Mouse (Mus musculus) frontal cortex, postnatal 25 days (tissue): Measurements from ENCODE around the gene Sema4f.

ENCODE experiments used
- DNase-seq, 2 experiments: peaks; one replicate each; pipeline ENCODE4 v3.0.0; 2022; ENCODE audit warnings: low spot score in 2 of 2

The Sema4f gene

DNA sequence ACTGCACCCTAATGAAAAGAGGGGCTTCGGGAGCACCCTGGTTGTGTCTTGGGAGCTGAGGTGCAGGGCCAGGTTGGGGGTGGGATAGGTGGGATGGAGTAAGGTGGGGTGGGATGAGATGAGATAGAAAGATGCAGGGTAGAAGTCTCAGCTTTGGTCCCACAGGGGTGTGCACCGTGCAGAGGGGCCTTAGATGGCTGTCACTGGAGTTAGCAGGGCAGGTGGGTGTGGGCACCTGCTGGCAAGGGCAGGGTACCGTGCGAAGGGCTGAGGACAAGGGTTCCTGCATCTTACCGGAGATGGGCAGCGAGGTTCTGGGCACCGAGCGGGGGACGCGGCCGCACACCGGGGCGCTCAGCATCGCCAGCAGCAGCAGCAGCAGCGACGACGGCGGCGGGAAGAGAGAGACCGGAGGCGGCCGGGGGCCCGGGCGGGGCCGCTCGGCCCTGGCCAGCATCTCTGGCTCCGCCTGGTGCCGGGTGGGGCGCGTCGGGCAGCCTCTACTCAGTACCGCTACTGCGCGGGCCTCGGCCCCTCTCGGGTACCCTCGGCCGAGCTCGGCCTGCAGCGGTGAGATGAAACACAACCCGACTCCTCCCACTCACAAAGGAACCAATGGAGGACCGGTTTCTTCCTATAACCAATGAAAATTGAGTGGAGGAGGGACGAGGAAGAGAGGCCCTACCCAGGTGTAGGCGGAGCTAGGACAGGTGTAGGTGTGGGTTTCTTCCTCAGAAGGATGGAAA, at the start of gene Sema4f:
Gene Sema4f (minus strand): TSS at position 603 of the 746 bp plus-strand sequence.
- peak; percentile 39 to 65 for DNase-seq

DNA sequence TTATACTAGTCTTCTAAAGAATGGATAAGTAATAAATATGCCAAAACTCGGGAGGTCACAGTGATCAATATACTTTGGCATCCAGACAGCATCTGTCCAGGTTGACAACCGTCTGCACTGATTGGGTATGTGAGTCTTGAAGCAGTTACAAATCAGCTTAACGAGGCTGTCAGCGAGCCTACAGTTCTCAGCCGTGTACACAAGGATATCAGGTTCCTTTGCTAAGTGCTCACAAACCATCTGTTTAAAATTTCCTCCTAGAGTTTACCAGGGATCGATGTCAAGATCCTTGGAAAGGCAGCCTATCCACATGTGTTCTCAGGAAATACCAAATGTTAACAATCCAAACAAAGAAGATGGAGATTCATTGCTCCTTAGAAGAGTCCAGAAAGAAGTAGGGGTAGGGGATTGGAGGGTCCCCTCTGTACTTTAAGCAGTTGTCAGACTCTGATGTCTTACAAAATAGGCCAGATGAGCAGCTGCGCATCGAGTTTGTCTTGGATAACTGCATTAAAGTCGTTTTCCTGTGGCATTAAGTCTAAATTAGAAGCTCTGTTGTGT, 47.9 kb upstream of the Sema4f start:
- DNase-seq: no peak

DNA sequence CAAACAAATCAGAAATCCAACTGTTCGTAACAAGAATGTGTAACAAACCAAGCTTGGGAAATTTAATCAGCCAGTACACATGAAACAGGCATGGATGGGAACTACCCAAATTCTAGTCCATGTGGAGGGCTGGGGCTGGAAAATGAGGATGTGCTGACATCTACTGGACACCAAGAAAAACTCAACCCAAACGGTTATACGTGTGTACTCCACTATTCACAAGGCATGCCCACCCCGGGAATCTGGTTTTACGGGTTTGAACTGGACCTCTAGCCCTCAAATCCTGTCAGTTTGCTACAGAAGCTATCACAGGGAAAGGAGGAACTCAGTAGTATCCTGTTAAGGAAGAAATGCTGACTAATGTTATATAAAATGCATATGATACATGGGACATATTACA, 31.5 kb upstream of the Sema4f start:
- peak; percentile 25 to 64 for DNase-seq

DNA sequence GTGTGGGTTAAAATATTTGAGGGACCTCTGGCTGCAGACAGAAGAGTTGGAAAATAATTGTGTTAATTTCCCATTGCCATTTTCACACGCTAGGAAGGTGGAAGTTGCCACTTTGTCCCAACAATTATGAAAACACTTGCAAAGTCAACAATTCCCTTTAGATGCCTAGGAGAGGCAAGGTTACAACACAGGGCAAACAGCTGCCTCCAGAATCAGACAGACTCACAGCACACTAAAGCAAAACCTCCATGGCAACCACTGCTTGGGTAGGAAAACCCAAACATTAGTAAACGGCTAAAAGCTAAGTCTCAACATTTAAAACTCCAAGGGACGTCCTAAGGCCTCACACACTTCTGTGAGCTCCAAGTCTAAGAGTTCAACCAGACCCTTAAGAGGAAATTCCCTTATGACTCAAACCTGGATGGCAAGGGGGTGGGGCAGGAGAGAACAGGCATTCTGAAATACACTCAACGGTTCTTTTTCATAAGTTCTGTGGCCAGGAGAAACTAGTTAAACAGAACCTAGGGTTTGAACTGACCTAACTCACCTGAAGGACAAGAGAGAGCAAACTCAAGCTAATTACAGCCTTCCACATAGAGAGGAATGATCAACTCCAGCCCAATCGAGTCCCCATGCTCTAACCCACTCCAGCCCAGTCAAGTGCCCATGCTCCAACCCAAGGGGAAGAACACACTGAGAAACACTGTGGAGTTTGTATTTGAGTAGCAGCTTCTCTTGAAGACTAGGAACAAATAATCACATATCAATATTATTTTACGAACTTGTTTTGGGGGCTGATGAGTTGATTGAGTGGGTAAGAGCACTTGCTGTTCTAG, 29.9 kb upstream of the Sema4f start:
- DNase-seq: no peak

DNA sequence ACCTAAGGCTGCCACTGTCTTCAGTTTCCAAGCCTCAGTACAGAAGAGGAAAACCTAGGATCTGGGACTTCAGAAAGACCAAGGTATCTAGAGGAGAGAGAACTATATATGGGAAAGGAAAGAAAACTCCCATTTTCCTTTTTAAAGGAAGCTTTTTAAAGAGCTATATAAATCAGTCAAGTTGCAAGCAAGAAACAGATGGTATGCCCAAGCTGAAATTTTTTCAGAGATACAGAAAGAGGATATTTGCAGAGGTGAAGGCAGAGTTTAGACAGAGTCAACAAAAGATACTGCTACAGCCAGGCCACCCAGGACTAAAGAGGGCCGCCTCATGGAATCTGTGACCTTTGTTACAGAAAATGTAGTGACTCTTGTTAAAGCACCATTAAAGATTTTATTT, 22.1 kb upstream of the Sema4f start:
- DNase-seq: no peak

DNA sequence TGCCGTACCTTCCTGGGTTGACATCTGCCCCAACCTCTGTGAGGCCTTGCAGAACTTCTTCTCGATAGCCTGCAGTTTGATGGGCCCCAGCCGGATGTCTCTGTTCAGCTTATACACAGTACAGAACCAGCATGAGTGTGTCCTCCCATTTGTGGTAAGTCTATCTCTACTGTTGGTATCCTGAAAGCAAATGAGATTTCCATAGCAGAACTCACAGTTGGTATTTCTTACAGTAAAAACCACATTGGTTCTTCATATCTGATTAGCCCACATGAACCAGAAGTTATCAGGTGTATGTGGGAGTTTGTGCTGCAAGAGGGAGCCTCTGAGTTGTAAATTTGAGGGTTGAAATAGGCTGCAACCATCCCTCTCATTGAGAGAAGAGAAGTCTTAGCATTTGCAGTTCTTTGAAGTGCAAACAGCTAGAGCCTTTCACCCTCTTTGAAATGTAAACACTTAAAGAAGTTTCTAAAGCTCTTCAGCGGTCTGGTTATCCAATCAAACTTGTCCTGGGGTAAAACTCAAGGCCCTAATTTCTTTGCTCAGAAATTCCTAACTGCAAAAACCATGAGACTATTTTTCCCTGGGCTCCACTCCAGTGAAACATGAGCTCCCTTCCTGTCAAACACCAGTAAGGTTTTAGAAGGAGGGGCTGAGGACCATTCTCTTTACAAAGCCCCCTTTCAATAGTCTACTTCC, 17.1 kb upstream of the Sema4f start:
- no peak for DNase-seq

DNA sequence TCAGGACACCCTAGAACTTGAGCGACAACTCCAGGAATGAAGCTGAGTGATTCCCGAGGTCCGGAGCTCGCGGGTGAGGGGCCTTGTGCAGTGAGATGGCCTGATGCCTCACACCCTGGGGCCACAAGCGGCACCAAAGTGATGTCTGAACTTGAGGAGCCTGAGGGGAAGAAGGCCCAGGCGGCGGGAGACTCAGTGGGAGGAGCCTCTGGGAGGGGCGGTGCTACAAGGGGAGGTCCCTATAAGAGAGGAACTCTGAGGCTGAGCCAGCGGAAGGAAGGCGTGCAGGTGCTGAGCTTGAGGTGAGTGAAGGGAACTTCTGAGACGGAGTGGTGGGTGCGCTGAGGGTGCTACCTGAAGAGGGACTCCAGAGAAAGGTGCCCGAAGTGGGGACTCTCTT, 7.1 kb upstream of the Sema4f start, which contains the start of gene M1ap:
Gene M1ap (plus strand): TSS at position 252 of the 400 bp plus-strand sequence.
- no peak for DNase-seq

DNA sequence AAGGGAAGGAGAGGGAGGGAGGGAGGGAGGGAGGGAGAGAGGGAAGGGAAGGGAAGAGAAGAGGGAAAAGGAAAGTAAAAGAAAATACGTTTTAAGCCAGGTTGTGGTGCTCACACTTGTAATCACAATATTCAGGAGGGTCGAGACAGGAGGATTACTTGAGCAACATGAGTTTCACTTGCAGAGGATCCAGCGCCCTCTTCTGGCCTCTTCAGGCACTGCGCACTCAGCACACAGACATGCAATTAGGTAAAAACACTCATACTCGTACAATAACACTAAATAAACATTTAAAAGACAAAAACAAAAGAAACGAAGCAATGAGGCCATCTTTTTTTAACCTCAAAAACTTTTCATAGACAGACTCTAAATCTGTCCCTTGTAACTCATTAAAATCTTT, 6.2 kb upstream of the Sema4f start:
- DNase-seq: no peak

DNA sequence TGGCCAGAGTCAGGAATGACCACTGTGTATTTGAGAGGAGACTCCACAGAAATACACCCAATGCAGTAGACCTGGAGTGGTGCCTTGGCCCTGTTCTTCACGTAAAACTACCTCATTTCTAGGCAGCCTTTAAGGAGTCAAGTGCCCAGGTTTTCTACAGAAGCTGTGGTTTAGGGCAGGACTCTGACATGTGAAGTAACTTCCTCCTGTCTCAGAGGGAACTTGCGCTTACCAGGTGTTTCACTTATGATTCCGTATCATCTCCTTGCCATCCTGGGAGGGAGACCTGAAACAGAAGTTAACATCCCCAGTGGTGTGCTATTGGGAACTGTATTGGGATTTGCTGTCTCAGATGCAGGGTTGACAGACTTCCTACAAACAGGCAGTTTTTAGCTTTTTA, 1.2 kb upstream of the Sema4f start:
- DNase-seq: no peak

DNA sequence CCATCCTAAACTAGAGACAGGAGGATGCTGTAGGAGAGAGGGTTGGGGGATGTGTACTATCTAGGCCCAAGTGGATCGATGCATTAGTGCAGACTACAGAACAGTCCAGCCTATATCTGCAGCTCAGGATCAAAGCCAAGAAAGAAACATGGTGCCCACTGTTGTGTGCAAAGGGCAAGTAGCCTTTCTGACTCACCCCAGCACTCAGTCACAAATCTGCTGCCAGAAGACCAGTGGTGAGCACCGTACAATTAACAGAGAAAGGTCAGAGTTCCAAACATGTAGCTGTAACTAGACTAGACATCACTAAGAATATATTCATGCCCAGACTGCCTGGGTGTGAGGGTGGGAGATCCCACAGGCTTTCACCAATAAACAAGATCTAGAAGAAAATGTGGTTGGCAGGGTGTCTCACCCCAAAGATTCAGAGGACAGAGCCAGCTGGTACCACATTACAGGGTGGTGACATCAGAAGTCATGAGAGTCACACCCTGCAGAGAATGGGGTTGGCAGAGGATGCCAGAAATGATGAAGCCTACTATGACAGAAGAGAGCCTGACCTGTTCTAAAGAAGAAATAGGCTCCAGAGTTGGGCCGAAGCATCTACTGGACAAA, 4.8 kb downstream of the Sema4f start:
- no peak for DNase-seq

DNA sequence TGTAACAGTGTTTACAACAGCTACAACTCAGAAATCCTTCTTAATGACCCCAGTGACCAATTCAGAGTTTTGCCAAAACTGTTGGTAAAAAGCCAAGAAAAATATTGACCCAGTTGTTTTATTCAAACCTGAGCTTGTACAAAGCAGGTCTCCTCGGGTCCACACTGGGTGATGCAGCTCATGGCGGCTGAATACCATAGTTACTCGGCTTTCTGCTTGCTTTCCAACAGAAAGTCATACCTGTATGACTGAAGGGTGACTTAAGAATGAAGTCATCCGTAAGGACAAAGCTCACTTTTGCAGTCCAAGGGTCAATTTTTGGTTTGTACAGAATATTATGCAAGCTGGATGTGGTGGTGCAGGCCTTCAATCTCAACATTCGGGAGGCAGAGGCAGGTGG, 12.0 kb downstream of the Sema4f start:
- no peak for DNase-seq

DNA sequence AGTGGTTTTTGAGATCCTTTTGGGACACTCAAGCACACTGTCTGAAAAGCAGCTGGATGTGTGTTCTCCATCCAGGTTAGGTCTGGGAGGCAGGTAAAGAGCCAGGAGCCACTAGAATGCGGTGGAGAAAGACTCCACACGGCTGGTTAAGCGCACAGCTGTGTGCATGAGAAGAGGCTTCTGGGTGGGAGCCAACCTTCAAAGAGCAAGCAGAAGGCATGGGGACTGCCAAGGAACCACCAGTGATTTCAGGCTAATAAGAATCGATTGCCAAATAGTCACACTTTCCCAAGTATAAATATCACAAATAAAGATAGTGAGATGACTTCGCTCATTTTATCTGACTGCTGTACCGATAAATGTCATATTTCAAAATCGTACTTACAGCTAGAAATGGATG, 13.0 kb downstream of the Sema4f start:
- DNase-seq: no peak

DNA sequence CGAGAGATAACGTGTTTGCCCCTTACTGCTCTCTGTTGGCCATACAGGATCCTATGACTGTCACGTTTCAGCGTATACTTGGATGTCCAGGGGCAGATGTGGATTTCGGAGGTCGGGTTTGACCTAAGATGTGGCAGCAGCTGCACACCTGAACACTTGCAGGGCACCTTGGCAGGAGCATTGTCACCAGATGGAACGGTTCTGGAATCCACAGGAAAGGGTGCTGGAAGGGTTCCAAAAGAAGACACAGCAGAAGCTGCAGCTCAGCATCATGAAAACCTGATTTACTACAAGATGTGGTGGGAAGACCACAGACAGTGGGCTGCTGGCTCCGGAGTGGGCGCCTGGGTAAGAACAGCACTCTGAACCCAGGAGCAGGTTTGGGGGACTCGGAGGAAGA, 13.5 kb downstream of the Sema4f start:
- no peak for DNase-seq

DNA sequence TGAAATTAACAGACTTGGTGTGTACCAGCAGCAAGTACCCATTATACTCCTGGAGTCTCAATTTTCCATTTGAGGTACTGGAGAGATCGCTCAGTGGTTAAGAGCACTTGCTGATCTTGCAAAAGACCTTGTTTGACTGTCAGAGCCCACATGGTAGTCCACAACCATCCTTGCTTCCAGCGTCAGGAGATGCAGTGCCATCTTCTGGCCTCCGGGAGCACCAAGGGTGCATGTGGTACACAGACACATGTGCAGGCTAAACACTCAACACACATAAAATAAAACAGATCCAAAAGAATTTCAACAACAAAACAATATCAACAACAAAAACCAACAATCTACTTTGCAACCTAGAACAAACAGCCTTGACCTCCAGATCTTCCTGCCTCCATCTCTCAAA, 14.6 kb downstream of the Sema4f start:
- no peak for DNase-seq

DNA sequence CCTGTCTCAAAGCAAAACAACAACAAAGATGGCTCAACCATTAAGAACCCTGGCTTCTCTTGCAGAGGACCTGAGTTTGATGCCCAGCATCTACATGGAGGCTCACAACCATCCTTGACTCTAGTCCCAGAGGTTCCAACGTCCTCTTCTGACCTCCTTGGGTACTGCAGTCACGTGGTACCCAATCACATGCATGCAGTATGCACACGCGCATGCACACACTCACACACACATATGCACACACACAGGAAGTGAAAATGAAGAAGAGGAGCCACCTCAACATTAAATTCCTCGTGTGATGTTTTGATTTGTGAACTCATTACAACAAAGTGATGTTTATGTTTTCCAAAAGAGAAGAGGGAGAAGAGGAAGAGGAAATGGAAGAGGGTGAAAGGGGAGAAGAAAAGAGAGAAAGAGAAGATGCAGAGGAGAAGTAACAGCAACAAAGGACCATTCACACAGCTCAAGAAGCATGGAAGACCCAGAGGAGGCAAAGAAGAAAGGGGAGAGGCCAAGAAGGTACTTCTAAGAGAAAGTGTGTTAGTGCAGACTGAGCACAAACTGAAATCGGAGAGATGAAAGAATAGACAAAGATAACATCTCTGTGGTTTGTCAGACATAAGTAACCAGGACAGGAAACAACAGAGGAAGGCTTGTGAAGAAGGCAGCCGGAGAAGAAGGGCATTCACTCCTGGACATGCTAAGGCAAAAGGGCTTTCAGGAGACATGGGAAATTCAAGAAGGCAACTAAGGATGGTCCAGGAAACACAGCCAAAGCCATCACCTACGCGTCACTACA, 17.9 kb downstream of the Sema4f start:
- DNase-seq: no peak

DNA sequence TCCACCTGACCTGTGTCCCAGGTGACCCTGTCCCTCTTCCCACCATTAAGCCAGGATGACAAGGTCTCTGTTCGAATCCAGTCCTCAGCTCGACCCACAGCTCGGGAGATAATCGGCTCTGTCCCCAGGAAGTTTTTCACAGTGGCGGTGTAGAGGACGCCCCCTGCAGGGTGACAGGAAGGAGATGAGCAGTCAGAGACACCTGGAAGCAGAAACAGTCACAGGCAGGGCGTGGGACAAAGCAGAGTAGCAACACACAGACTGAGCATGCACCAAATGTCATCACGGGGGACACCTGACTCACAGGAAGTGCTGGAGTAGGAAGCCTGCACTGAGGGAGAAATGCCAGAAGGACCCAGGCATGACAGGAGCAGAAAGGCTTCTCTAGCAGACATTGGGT, 20.0 kb downstream of the Sema4f start:
- no peak for DNase-seq

DNA sequence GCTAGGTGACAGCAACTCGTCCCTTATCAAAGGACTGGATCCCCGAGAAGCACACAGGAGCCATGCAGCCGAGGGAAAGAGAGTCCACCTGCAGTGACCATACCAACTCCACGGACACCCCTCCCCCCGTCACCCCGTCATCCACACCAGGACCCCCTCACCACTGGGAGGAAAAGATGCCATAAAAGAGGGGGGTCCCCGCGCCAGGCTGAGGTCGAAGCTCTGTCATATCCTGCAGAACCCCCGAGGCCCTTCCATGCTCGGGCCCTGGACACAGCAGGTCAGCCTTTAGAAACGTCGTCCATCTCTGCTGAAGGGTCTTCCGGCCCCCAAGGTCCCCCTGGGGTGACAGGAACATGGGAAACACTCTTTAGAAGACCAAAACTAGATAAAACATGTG, 21.2 kb downstream of the Sema4f start:
- DNase-seq: no peak

DNA sequence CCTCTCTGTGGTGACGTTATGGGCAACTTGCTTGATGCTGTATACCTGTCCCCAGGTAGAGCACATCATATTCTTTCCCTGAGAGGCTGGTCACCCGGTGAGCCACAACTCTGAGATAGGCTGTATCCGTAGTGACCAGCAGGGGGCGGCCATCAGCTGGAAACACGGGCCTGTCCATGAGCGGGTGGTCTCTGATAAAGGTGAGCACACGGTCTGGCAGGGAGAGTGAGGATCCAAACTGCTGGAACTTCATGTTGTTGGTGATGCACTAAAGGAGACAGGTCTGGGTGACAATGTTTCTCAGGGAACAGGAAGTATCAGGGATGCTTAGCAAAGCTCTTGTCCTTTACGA, 21.8 kb downstream of the Sema4f start:
- peak; percentile 44 to 53 for DNase-seq

DNA sequence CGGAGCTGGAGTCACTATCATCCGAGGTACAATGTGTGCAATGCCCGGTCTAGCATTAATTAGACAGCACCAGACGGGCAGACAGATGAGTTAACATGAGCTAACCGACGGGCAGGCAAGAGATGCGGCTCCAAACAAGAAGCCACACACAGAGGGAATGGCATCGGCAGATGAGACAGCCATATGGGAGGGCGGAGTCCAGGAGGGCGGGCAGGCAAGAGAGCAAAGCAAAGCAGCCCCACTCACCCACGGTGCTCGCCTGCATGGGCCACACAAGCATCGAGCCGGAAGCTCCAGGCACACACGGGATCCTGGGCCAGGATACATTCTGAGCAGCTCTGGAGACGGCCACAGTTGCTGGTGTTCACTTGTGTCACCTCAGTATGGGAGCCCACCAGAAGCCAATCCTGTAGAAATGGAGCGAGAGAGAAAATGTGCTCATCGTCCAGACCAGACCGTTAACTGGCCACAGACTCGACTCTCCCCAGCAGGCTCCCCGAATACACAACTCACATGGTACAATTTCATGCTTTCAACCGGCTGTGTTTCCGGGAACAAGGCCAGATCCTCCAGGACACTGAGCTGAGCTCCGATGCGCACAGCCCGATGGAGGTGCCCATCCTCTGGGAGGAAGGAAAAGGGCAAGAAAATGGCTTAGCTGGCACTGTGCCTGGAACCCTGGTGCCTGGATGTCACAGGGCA, 22.3 kb downstream of the Sema4f start:
- no peak for DNase-seq

DNA sequence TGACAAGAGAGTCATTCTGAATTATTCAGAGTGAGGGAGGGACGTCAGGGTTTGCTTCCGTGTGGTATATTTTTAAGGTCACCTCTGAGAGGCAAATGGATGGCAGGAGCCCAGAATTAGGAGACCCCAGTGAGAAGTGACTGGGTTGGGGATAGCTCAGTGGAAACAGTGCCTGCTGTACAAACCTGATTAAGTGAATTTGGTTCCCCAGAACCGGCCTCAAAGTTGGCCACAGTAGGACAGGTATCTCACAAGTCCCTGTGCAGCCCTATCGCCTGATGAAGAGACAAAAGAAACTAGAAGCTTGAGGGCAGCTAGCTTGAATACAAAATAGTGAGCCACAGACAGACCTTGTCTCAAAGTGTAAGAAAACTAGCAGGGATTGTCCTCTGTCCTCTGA, 23.1 kb downstream of the Sema4f start:
- no peak for DNase-seq
